Mouse (Mus musculus): ENCODE data around the gene Pde2a. TPM values are rescaled to one million over a fixed set of nuclear protein-coding genes. Genes with fewer than 3 reads are reported as not detected.
A peak's percentile ranks its signal among the peaks of the same experiment; 100 is the strongest.

Pde2a gene
- total RNA-seq, 2 experiments from 2014 or later: 347 to 370 TPM

DNA sequence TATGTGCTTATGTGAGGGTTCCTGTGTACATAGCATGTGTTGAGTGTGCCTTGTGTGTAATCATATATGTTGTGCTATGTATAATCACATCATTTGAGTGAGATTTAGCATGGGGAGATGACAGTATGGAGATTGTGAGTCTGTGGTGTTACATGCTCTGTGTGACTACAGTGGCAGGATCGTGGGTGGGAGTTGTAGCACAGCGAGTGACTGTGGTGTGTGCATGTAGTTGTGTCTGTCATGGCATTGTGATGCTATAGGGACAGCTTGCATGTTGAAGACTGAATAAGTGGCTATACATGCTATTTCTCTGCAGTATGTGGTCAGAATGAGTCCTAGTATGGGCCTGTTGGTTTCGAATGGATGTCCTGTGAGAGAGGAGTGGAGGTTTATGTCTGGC, 31.2 kb downstream of the Pde2a start:
- DNase-seq (ENCODE audit: low spot score in 2 of 2): no peak

DNA sequence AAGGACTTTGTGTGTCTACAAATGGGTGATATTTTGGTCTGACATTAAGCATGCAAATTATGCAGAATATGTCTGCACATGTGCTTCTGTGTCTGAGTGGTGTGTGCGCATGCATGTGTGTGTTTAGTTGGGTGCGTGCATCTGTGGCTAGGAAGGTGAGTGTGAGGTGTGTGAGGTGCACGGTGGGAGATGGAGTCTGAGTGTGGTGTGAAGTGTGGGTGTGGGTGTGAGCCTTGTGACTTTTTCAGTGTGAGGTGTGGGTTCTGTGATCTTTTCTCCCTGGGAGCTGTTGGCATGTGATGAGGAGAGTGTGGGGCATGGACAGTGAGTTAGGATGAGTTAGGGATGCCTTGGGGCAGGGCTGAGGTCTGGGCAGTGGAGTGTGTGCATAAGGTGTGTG, 31.8 kb downstream of the Pde2a start:
- no peak for DNase-seq (ENCODE audit: low spot score in 2 of 2)

DNA sequence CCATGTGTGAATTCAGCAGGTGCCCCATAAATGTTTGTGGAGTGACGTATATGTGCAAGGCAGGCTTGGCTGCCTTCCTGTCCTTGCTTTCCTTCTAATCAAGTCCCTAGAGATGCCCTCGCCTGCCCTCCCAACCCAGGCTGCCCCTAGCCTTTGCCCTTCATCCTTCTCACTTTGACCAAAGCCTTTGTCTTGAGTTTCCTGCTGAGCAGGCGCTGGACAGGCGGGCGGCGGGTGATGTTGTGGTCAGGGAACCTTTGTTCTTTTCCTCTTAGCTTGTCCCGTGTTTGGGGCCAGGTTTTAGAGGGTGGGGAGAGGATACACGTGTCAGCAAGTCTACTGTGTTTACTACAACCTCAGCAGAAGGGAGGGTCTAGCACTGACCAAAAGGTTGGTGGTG, 32.2 kb downstream of the Pde2a start:
- no peak for DNase-seq (ENCODE audit: low spot score in 2 of 2)

DNA sequence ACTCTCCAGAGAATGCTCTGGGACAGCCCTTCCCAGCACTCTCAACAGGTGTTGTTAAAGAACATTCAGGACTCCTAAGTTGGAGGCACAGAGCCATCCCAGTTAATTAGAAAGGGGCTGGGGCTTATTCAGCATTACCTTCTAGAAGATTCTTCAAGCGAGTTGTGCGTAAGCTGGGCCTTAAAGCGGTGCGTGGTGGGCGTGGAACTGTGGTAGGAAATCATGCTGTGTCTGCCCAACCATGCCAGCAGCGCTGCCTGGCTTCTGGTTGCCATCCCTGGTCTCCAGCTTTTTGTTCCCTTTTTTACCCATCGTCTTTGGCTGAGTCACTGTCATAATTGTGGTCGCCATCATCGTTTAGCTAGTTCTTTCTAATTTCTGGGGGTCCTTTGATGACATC, 33.0 kb downstream of the Pde2a start:
- DNase-seq (ENCODE audit: low spot score in 2 of 2): no peak

DNA sequence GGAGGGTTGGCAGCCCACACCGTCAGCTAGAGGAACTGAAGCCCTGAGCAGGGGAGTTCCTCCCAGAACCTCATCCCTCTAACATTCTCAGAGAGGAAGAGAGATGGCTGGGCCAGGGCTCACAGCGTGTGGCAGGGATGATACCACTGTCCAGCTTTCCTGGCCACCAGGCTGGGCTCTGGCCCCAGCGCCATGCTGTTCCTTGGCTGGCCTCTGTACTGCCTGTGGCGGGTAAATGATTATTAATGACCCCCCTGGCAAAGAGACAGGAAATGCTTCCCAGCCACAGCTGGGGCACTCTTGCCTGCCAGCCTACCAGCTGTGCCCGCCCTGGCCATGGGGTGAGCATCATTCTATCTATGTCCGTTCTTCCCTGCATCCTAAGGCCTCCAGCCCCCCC, 33.6 kb downstream of the Pde2a start:
- no peak for DNase-seq (ENCODE audit: low spot score in 2 of 2)

DNA sequence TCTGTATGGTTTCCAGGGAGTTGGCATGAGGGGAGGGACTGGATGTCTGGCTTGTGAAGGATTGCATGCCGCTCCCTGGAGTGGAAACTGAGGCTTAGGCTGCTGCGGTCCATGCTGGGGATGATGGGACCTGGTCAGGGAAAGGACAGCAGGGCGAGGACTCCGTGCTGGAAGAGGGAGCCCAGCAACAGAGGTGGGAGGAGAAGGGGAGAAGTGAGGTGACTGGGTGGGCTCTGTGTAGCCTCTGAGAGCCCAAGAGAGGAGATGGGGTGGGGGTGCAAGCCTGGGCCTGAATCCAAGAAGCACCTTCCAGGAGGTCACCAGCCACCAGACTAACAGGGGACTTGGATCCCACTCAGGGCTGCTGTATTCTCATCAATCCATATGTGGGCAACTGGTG, 34.8 kb downstream of the Pde2a start:
- no peak for DNase-seq (ENCODE audit: low spot score in 2 of 2)

DNA sequence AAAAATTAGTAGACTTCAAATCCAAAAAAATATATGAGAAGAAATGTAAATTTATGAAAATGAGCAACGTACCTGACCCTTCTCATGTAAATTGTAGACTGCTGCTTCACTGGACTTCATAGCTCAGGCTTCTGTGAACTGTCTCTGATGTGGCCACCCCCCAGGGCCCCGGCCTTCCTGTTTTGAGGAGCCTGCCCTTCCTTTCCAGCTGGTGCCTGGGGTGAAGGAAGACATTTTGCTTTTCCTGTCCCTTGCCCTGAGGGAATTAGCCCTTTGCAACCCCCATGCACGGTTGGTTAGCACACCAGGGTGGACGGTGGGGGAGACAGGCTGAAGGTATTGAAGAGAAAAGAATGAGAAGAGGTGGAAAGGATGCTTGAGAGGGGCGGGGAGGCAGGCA, 35.3 kb downstream of the Pde2a start:
- DNase-seq (ENCODE audit: low spot score in 2 of 2): no peak

DNA sequence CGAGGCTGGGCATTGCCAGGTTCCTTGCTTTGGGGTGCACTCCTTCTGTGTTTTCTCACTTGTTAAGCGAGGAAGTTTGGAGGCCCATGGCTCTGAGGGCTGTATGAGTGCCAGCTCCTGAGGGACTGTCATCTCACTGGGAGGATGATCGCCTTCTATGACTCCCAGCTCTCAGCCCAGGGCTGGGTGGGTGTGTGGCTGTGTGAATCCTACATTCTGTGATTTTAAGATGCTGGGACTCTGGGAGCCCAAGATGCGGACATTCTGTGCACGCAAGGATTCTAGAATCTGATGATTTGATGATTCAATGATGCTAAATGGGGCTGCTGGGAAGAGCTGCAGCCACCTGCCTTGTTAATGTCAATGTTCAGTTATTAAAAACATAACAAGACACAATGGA, 35.8 kb downstream of the Pde2a start:
- peak; percentile 71 to 77 for DNase-seq (ENCODE audit: low spot score in 2 of 2)

DNA sequence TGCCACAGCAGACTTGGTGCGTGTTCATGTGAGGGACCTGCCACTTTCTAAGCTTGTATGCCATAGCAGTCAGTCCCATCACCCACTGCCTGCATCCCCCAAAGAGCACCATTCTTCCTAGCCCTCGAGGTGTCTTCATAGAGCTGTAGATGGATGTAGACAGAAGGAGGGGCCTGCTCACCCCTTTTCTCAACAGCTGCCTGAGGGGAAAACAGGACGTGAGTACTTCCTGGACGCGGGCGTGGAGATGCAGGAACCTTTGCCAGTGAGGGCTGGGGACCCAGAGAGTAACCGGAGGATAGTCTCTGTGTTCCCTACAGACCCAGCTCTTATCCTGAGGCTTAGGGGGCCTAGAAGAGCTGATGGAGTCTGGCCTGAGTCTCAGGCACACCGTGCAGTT, 36.3 kb downstream of the Pde2a start:
- no peak for DNase-seq (ENCODE audit: low spot score in 2 of 2)

DNA sequence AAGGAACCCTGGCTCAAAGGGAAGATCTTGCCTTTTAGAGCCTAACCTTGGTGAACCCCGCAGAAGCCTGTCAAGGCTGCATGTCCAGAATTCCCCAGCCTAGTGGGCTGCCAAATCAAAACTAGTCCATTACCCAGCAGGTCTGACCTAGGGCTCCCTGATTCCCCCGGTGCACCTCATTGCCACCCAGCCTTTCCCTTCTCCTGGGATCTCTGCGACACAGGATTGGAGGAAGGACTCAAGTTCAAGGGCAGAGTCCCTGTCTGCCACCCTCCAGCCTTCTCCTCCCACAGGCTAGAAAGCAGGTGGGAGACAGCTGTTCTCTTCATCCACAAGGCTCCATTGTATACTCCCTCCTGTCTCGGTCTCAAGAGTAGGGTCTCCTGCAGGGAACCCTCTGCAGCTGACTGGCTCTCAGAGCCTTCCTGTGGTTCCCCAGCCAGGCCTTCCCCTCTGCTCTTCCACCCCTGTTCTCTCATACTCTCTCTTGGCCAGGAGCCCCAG, 36.8 kb downstream of the Pde2a start:
- DNase-seq (ENCODE audit: low spot score in 2 of 2): no peak

DNA sequence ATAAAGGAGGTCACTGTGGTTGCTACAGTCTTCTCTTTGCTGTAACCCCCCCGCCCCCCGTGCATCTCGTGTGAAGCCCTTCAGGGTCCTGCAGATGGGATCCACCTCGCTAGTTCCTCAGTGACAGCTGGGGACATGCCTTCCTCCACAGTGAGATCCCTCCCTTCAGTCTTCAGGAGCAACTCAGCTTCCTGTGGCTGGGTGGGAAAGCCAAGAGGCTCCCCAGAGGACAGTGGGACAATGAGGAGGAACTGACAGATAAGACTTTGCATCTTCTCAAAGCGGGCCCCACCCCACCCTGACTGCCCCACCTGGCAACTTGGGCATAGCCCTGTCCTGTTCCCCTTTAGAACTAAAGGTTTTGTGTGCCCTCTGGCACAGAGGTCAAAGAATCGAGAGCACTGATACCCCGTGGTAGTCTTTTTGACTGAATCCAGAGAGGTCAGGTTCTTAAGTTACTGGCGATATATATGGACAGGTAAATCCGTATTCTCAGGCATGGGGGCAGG, 37.9 kb downstream of the Pde2a start:
- no peak for DNase-seq (ENCODE audit: low spot score in 2 of 2)

DNA sequence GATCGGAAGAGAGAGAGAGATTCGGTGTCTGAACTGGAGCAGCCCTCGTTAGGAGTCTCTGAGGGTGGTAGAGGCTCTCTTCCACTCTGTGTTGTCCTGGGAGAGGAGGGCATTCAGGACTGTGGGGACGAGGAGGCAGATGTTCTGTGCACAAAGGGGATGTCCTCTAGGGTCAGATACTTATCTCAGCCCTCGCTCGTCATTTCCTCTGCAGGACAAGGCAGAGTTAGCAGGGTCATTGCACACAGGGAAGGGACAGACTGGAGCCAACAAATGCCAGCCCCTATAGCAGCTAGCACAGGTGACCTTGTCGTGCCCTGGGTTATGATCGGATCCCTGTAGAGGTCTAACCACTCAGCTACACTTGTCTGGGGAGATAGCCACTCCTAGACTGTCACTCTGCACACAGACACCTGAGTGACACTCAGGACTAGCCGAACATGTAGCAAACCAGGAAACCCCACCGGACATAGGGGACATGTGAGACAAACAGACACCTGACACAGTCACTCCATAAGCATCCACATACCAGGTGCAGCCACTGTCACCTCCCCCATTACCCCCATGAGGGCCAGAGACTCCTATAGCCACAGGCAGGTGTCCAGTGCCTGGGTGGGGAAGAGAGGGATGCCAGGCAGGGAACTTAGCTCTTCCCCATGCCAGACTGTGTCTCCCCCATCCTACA, 38.6 kb downstream of the Pde2a start:
- no peak for DNase-seq (ENCODE audit: low spot score in 2 of 2)

DNA sequence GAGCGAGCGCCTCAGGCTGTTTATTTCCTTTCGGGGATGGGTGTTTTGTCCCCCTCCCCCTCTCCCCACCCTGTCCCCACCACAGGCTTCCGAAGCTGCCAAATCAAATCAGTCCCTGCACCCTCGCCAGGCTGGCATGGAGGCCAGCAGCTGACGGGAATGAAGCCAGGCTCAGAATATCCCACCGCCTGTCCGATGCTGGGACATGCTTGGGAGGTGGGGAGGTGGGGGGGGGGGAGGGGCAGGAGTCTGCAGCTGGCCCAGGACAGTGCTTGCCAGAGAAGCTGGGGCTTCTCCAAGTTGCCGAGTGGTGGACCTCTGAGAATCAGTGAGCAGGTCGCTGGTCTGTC, 39.1 kb downstream of the Pde2a start:
- no peak for DNase-seq (ENCODE audit: low spot score in 2 of 2)

DNA sequence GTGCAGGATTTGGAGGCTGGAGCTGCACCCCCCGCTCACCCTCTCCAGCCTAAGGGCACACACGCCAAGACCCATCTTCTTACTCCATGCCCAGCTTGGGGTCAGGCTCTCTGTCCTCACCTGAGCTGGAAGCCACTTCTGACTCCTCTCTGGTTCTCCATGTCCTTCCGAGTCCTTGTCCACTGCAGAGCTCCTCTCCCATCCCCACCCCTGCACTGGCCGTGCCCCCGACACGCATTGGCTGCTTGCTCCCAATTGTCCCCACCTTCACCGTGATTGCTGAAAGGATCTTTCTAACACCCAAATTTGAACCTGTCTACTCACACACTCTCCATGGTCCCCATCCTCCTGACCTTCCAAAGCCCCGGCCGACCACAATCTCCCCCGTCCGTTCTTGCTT, 40.1 kb downstream of the Pde2a start:
- DNase-seq (ENCODE audit: low spot score in 2 of 2): no peak

DNA sequence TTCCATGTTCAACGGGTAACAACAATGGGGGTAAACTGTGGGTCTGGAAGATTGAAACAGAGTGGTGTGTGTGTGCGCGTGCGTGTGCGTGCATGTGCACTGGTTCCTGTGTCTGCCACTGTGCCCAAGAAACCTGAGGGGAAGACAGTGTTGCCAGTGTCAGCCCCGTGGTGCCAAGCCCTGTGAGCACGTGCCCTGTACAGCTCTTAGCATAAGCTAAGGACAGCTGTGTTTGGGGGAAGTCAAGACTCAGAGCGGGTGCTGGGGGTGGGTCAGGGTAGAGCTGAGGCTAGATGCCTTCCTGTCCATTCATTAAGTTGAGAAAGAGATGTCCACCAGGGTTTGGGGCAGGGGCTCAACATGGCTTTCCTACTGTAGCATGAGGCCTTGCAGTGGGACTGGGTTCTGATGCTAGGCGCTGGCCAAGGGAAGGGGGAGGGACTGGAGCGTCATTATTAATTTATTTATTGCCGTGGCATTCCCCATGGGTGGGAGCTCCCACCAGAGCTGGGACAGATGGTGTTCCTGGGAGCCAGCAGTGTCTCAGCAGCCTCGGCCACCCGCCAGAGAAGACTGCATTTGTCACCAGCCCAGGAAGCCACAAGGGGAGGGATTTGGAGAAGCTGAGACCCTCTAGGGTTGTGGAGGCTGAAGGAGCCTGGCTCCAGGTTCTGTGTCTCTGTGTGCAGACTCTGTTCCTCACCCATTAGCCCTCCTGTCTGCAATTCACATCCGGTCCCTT, 41.0 kb downstream of the Pde2a start:
- peak; percentile 67 to 70 for DNase-seq (ENCODE audit: low spot score in 2 of 2)

DNA sequence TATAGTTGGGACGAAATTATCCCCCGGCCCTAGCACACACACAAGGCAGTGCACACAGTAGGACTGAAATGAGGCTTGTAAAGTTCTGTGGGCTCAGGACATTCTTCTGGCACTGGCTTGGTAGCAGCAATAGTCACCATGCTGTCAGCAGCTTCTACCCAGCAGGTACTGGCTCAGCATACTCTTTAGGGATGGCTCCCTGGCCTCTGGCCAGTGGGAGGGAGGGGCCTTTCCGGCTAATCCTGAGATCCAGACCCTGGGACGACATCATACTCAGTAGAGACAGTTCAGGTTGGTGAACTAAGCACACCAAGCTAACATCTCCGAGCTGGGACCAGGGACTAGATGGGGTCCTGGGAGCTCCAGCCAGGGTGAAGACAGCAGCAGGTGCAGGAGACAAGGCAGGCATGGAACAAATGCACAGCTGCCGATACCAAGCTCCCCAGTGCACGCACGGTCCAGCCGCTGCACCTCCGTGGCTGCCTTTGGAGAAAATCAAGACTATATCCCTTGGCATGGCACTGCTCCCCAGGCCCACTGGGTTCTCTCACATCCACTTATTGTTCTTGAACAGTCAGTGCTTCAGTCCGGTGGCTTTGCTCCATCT, 42.3 kb downstream of the Pde2a start:
- no peak for DNase-seq (ENCODE audit: low spot score in 2 of 2)

DNA sequence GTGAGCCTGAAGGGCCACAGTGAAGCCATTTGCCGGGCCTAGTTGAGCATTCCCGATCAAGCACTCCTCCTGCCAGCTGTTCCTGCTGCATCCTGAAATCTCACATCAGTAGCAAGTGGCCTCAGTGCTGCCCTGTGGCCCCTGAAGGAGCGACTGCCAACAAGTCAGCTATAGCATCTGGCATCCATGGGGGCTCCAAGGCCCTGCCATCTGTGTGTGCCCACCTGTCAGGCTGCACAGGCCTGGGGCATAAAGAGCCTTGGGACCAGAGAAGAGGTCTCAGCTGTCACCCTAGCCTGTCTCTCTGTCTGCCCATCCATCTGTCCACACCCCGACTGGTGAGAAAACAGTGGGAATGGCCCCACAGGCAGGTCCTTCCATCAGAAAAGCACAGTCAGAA, 43.4 kb downstream of the Pde2a start:
- DNase-seq (ENCODE audit: low spot score in 2 of 2): no peak

DNA sequence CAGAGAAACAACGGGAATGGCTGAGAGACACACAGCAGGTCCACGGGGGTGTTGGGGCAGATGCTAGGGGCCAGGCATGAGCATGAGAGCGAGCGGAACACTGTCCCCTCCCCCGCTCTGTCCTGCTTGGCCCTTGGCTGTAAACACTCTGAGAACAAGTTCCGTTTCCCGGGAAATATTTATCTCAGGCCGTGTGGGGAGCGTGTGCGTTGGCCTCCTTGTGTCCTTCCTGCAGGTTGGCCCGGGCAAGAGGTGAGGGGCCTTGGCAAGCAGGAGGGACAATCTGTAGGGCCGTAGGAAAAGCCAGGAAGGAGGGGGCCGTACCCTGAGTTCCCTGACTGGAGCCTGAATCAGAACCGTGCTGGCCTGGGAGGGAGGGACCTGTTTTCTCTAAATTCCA, 43.9 kb downstream of the Pde2a start:
- DNase-seq (ENCODE audit: low spot score in 2 of 2): no peak

DNA sequence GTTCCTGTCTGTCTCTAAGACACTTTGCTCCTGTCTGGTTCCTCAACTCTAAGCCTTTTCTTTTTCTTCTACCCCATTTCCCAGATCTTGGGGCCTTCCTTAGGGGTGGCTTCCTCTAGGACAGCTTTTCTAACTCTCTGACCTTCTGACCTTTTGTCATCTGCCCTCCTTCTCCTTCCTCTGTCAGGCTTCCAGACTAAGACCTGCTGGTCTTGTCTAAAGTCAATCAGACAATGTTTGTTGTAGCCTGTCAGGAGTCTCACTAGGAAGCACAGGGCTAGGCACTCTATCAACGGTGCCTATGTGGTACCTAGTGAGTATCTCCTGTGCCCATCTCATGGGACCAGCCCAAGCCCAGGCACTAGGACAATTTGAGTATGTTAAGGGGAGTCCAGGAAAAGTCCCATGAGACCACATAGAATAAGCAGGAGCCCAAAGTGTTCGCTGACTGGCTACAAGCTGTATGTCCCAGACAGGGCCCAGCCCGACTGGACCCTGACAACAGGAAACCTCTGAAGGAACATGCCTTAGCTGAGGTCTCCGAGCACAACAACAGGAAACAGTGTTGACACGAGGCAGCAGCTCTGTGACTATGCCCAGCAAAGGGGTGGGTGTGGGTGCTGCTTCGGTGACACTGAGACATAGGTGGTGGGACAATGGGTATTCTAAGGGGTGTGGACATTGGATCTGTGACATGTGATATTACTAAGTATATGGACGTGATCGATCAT, 44.5 kb downstream of the Pde2a start:
- no peak for DNase-seq (ENCODE audit: low spot score in 2 of 2)

DNA sequence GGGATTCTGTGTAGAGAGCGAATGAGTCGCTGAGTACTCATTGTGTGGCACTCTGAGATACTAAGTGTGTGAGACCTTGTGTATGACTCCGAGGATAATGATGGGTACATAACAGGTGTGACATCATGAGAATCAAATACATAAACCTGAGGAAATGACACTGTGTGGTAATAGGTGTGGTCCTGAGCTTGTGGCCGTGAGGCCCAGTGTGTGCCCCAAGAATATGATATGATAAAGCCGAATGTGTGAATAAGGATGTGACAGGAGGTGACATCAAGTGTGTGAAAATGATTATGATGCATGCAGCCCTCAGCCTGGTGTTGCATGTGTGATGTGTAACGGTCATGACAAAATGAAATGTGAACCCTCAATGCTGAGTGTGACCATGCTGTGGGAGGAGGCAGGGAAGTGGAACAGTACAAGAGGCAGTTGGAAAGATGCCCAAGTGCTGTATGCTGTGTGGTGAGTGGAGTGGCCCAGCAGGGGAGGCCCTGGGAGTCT, 45.1 kb downstream of the Pde2a start:
- DNase-seq (ENCODE audit: low spot score in 2 of 2): no peak

DNA sequence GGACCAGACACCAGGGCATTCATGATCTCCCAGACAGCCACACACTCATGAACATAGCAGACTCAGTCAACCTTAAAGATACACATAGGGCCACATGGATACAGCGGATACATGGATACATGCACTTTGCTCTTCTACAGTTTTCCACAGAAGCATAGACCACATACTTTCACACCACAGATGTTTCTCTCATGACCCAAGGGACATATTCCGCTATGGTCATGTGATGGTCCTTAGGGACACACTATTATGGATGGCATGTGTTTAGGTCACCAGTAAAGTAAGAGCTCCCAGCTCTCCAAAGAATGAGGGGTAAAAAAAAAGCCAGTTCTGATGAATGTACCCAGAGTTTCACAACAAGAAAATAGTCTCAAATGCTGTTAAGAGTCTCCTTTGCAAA, 49.9 kb downstream of the Pde2a start:
- no peak for DNase-seq (ENCODE audit: low spot score in 2 of 2)
